Mouse (Mus musculus) right cerebral cortex, postnatal 4 days (tissue): ENCODE data around the gene Kcnk6.
A peak's percentile ranks its signal among the peaks of the same experiment; 100 is the strongest.
"Not testable (repeated sequence)": the region's sequence is repeated elsewhere in the genome, so short reads cannot be mapped to it uniquely, and the experiment has no call there.

Source experiments
- DNase-seq: peaks from one replicate; pipeline ENCODE4 v3.0.0-alpha.2; 2022

Kcnk6 gene

GRCm38 (mm10) chr7:29246619-29247313, 14.5 kb upstream of the Kcnk6 start:
- DNase-seq, result no peak

GRCm38 (mm10) chr7:29246015-29246414, 13.7 kb upstream of the Kcnk6 start:
- no peak for DNase-seq

GRCm38 (mm10) chr7:29244732-29245416, 12.6 kb upstream of the Kcnk6 start:
- no peak for DNase-seq

GRCm38 (mm10) chr7:29238019-29238967, 6.0 kb upstream of the Kcnk6 start, which contains the start of gene Yif1b:
Gene Yif1b, plus strand, starts transcription at chr7:29238329.
- DNase-seq, result peak; percentile 93

GRCm38 (mm10) chr7:29237596-29237995, 5.3 kb upstream of the Kcnk6 start:
- DNase-seq, result not testable (repeated sequence)

- DNase-seq, result no peak
These were observed 4.3 kb upstream of the Kcnk6 start for GRCm38 (mm10) chr7:29236593-29236992.

- DNase-seq, result no peak
These were observed 2.3 kb upstream of the Kcnk6 start for GRCm38 (mm10) chr7:29234661-29235060.

GRCm38 (mm10) chr7:29233745-29234144, 1.4 kb upstream of the Kcnk6 start:
- DNase-seq, result no peak

GRCm38 (mm10) chr7:29231517-29231916, 798 bp downstream of the Kcnk6 start:
- no peak for DNase-seq

- DNase-seq, result no peak
These were observed 1.8 kb downstream of the Kcnk6 start for GRCm38 (mm10) chr7:29230560-29230959.

- no peak for DNase-seq
These were observed 4.1 kb downstream of the Kcnk6 start for GRCm38 (mm10) chr7:29228202-29228601.

- DNase-seq, result no peak
These were observed 6.8 kb downstream of the Kcnk6 start for GRCm38 (mm10) chr7:29225520-29225919.

- no peak for DNase-seq
These were observed 7.4 kb downstream of the Kcnk6 start for GRCm38 (mm10) chr7:29224756-29225394.

- no peak for DNase-seq
These were observed 17.5 kb downstream of the Kcnk6 start for GRCm38 (mm10) chr7:29214846-29215245.

- DNase-seq, result no peak
These were observed 18.1 kb downstream of the Kcnk6 start for GRCm38 (mm10) chr7:29214236-29214635.

- DNase-seq, result peak; percentile 42
These were observed 18.6 kb downstream of the Kcnk6 start, which contains the start of gene Catsperg1 for GRCm38 (mm10) chr7:29213675-29214082. Gene Catsperg1, minus strand, starts transcription at chr7:29214035.

- DNase-seq, result not testable (repeated sequence)
These were observed 19.3 kb downstream of the Kcnk6 start for GRCm38 (mm10) chr7:29212775-29213560.

GRCm38 (mm10) chr7:29212199-29212765, 20.0 kb downstream of the Kcnk6 start:
- no peak for DNase-seq

- DNase-seq, result peak; percentile 53
These were observed 20.7 kb downstream of the Kcnk6 start for GRCm38 (mm10) chr7:29211415-29212198.

GRCm38 (mm10) chr7:29211013-29211412, 21.3 kb downstream of the Kcnk6 start:
- not testable (repeated sequence) for DNase-seq

- no peak for DNase-seq
These were observed 29.7 kb downstream of the Kcnk6 start for GRCm38 (mm10) chr7:29202577-29202976.
